Mouse (Mus musculus): Measurements from ENCODE around the gene Armcx1.
"Not testable (repeated sequence)": the region's sequence is repeated elsewhere in the genome, so short reads cannot be mapped to it uniquely, and the experiment has no call there.

Armcx1 gene

GRCm38 (mm10) chrX:134757293-134757995 is 39.7 kb downstream of the Armcx1 start:
- DNase-seq (ENCODE audit: low spot score): no peak

- DNase-seq (ENCODE audit: low spot score): not testable (repeated sequence)
Observed at GRCm38 (mm10) chrX:134763428-134764198, 45.9 kb downstream of the Armcx1 start.
